Mouse (Mus musculus) liver, postnatal 0 days (tissue): ENCODE measurements around the gene Dlx4. TPM values are rescaled to one million over a fixed set of nuclear protein-coding genes. Genes with fewer than 3 reads are reported as not detected.

Experiments used
- ATAC-seq: fragments of 200-750 bp; cut with Nextera tagmentation; 2 replicates; pipeline ENCODE4 v1.8.0; 2017; ENCODE audit warnings: mild to moderate bottlenecking, moderate library complexity
- DNase-seq: peaks from one replicate; pipeline ENCODE4 v3.0.0-alpha.2; 2016
- H3K27ac ChIP-seq: fragments of 300-500 bp; sonication (generic); 2 replicates; pipeline ENCODE4 v1.5.1; 2014; ENCODE audit warnings: antibody characterized with exemption, moderate library complexity, mild to moderate bottlenecking, low read depth
- H3K27me3 ChIP-seq: fragments of 300-500 bp; sonication (generic); 2 replicates; pipeline ENCODE4 v1.6.1; 2014; ENCODE audit warnings: low read length, control low read depth, mixed read lengths; ENCODE audit not compliant: insufficient read depth
- H3K36me3 ChIP-seq: fragments of 300-500 bp; sonication (generic); replicated peaks from 2 replicates; pipeline ENCODE4 v1.6.1; 2014; ENCODE audit warnings: mild to moderate bottlenecking, control low read depth, low read length, moderate library complexity, mixed read lengths; ENCODE audit not compliant: insufficient read depth
- H3K4me1 ChIP-seq: fragments of 300-500 bp; sonication (generic); 2 replicates; pipeline ENCODE4 v1.6.1; 2014; ENCODE audit warnings: antibody characterized with exemption, mild to moderate bottlenecking, control low read depth; ENCODE audit not compliant: insufficient read depth
- H3K4me2 ChIP-seq: fragments of 300-500 bp; sonication (generic); 2 replicates; pipeline ENCODE4 v1.6.1; 2014; ENCODE audit warnings: low read depth, mild to moderate bottlenecking, low read length, moderate library complexity, mixed read lengths
- H3K4me3 ChIP-seq: fragments of 300-500 bp; sonication (generic); 2 replicates; pipeline ENCODE4 v1.5.1; 2014; ENCODE audit warnings: low read depth, low read length
- H3K9ac ChIP-seq: fragments of 300-500 bp; sonication (generic); replicated peaks from 2 replicates; pipeline ENCODE4 v1.6.1; 2014; ENCODE audit warnings: mild to moderate bottlenecking, moderate library complexity
- H3K9me3 ChIP-seq: fragments of 300-500 bp; sonication (generic); 2 replicates; pipeline ENCODE4 v1.6.1; 2016; ENCODE audit warnings: mild to moderate bottlenecking, control low read depth, low read length, mixed read lengths
- CTCF ChIP-seq: sonication (generic); IDR thresholded peaks from 2 replicates; pipeline ENCODE4 v1.5.1; 2016; ENCODE audit warnings: antibody characterized with exemption, low read depth
- EP300 ChIP-seq: IDR thresholded peaks from 2 replicates; pipeline ENCODE4 v1.6.1; 2016; ENCODE audit warnings: antibody characterized with exemption, low read depth, mild to moderate bottlenecking
- WGBS: fragments of 180-500 bp; shearing (Covaris S2); extraction: QIAGEN DNeasy Blood & Tissue Kit; methylation state at CpG from one replicate; pipeline ENCODE4 v1.1.7; 2014; ENCODE audit not compliant: insufficient replicate concordance; 5-methylcytosine and 5-hydroxymethylcytosine counted together
- polyA plus RNA-seq: library from polyadenylated mRNA; unstranded; fragments of >200 nt; fragmentation: Nextera tagmentation; extraction: Ambion mirVana; gene quantifications from 2 replicates; pipeline ENCODE4 v1.2.1, GENCODE M21; 2015

Gene Dlx4
- polyA plus RNA-seq, 1 experiment from 2014 or later, result 0.08 TPM

DNA sequence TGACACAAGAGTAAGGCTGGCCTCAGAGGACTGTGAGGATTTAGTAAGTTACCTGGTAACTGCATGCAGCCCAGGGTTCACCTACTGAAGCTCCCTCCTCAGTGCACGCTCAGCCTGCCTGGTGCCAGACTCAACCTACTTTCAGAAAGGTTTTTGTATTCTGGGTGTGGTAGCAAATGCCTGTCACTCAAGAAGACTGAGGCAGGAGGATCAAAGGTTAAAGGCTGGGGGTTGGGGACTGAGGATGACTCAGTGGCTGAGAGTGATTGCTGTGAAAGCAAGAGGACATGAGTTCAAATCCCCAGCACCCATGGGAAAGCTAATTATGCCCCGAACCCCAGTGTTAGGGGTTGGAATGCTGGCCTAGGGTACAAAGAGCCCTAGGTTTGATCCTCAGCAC is 9.4 kb upstream of the Dlx4 start:
- ATAC-seq, result no peak
- no peak overlapping the region for H3K4me2 ChIP-seq
- no peak for DNase-seq
- 78% methylated on average over 2 of the region's 2 CpGs for WGBS
- no peak overlapping the region for H3K9ac ChIP-seq
- H3K4me3 ChIP-seq, result no peak overlapping the region
- H3K27me3 ChIP-seq, result peaks cover 21% of the 10 kb centered on the region
- no peaks in the 10 kb centered on the region for H3K9me3 ChIP-seq
- H3K4me1 ChIP-seq, result no peaks in the 10 kb centered on the region
- no peaks in the 10 kb centered on the region for H3K36me3 ChIP-seq
- TF ChIP-seq CTCF (no peak), EP300 (no peak)
- no peak overlapping the region for H3K27ac ChIP-seq

DNA sequence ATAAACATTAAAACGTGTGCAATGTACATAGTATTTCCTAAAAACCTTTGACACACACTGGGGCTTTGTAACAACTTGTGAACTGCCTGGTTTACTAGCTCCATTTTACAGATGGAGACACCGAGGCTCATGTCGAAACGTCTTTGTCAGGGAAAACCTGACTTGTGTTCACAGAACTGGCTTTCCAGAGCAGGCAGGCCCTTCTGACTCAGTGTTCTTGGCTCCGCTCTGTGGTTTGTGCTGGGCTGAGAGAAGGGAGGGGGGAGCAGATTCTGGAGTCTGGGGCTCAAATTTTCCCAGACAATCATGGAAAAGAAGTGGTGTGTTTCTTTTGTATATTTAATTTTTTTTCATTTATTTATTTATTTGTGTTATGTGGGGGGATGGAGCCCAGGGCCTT is 7.6 kb upstream of the Dlx4 start:
- no peak overlapping the region for H3K4me2 ChIP-seq
- no peaks in the 10 kb centered on the region for H3K9me3 ChIP-seq
- no peak overlapping the region for H3K27ac ChIP-seq
- peaks cover 39% of the 10 kb centered on the region for H3K27me3 ChIP-seq
- H3K4me3 ChIP-seq, result no peak overlapping the region
- no peak overlapping the region for H3K9ac ChIP-seq
- no peak for TF ChIP-seq EP300
- TF ChIP-seq CTCF, result no peak
- H3K36me3 ChIP-seq, result no peaks in the 10 kb centered on the region
- H3K4me1 ChIP-seq, result no peaks in the 10 kb centered on the region
- ATAC-seq (no peak), DNase-seq (no peak)
- 68% methylated on average over 5 of the region's 5 CpGs for WGBS

DNA sequence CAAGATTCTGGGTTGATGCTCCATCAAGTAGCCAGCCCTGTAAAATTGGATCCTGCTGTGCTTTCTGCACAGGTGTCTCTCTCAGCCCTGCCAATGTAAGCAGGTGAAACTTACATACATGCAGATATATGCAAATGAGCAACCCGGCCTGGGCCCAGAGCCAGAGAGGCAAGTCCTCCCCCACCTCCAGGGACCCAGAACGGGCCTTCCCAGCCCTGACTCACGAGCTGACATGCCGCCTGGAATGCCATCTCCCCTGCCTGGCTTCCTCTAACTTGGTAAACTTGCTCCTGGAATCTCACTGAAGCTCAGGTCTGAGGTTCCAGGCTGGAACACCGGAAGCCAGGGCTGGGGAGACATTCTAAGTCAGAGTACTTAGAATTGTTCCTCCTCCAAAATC is 7.1 kb upstream of the Dlx4 start:
- H3K4me3 ChIP-seq, result no peak overlapping the region
- peaks cover 44% of the 10 kb centered on the region for H3K27me3 ChIP-seq
- ATAC-seq, result no peak
- H3K4me1 ChIP-seq, result no peaks in the 10 kb centered on the region
- H3K4me2 ChIP-seq, result no peak overlapping the region
- no peaks in the 10 kb centered on the region for H3K9me3 ChIP-seq
- DNase-seq, result no peak
- no peak overlapping the region for H3K9ac ChIP-seq
- no peak overlapping the region for H3K27ac ChIP-seq
- 55% methylated on average over 5 of the region's 5 CpGs for WGBS
- no peak for TF ChIP-seq CTCF
- no peak for TF ChIP-seq EP300
- H3K36me3 ChIP-seq, result no peaks in the 10 kb centered on the region

DNA sequence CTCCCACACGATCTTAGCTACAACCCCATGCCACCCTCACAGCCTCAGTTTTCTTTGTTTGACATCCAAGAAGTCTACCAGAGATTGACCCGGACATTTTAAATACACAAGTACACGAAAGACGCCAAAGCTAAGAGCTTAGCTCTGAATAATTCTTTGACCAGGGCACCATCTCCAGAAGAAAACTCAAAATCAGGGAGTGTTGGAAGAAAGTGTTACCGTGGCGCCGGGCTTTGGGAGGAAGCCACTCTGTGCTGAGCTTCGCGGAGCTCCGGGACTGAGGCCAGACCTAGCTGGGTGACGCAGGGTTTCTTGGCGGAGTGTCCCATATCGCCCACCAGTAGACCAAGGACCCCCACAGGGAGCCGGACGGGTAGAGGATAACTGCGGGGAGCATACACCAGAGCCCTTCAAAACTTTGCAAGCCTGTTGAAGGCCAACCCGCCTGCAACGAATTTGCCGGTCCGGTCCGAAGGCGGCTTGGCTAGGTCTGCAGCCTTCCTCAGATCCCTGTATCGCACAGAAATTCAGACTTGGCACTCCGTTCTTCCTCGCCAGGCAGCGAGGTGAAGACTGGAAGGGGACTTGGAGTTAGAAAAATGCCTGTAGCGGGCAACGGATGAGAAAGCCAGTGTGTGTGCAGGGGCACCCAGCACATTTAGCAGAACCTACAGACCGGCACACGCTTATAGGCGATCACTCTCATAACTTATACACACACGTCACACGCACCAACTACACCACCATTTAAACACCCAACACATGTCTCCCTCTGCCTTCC is 4.4 kb upstream of the Dlx4 start:
- Histone ChIP-seq H3K9ac (no peak overlapping the region), H3K4me1 (peaks cover 6% of the 10 kb centered on the region; the same call in 1 of the 2 replicates), H3K27me3 (peaks cover 70% of the 10 kb centered on the region), H3K4me2 (no peak overlapping the region), H3K27ac (no peak overlapping the region), H3K36me3 (no peaks in the 10 kb centered on the region), H3K9me3 (no peaks in the 10 kb centered on the region), H3K4me3 (no peak overlapping the region)
- DNase-seq (no peak), ATAC-seq (no peak)
- 3% methylated on average over 33 of the region's 33 CpGs for WGBS
- TF ChIP-seq CTCF (no peak), EP300 (no peak)

DNA sequence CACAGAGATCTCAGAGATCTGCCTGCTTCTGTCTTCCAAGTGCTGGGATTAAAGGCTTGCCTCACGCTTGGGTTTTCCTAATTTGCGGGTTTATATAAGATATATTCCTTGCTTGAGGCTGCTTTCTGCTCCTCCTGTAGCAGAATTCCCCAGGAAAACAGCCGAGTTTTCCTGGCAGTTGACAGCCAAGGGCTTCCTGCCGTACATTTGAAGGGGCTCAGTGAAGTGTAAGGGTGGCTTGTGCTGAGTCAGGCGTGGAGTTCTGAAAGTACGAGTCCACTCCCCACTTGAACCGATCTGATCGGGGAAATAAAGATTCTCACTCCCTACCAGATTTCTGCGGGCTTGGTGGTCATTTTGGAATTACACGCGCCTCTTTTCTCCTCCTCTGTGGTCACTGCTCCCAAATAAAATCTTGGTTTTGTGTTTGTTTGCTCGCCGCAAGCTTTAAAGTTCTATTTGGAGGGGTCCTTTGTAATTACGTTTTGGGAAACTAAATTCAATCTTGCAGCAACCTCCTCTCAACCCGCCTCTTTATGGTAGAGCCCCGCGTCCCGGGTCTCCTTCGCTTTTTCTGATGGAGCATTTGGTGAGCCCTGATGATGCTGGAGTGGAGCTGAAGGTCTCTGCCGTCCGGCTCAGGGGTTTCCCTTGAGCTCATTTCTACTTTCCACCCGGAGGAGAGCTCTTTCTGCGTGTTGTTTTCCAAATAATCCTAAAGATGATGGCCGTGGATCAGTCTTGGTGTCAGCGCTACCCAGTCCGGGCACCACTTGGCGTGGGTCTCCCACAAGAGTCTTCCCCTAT is 3.6 kb upstream of the Dlx4 start:
- no peak overlapping the region for H3K27ac ChIP-seq
- WGBS, result 2% methylated on average over 27 of the region's 27 CpGs
- H3K4me2 ChIP-seq, result no peak overlapping the region
- peak; percentile 11 for DNase-seq
- no peaks in the 10 kb centered on the region for H3K36me3 ChIP-seq
- no peak overlapping the region for H3K4me3 ChIP-seq
- no peak overlapping the region for H3K9ac ChIP-seq
- no peak for ATAC-seq
- H3K4me1 ChIP-seq, result peaks cover 10% of the 10 kb centered on the region; the same call in 1 of the 2 replicates
- peaks cover 78% of the 10 kb centered on the region for H3K27me3 ChIP-seq
- no peak for TF ChIP-seq CTCF
- no peak for TF ChIP-seq EP300
- no peaks in the 10 kb centered on the region for H3K9me3 ChIP-seq

DNA sequence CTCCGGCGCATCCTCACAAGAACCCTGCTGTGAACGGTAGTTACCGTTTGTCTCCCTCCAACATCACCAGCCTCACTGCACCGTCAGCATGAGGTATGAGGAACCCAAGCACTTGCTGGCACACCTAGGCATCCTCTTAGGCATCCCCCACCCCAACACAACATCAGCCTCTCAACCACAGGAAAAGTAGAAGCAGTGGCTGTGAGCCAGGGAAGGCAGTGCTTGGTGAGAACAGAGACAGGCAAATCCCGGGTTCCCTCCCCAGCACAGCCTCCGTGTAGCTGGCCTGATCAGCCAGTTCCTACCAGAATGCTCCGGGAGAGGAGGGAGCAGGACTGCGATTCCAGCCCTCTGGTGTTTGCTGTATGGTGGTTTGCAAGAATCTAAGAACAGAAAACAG is 2.7 kb upstream of the Dlx4 start:
- 6% methylated on average over 9 of the region's 9 CpGs for WGBS

More for the DNA sequence above, 2.7 kb upstream of the Dlx4 start:
- Histone ChIP-seq H3K4me3 (no peak overlapping the region), H3K9ac (no peak overlapping the region), H3K9me3 (no peaks in the 10 kb centered on the region), H3K36me3 (no peaks in the 10 kb centered on the region), H3K27ac (no peak overlapping the region), H3K4me1 (peaks cover 10% of the 10 kb centered on the region; the same call in 1 of the 2 replicates), H3K27me3 (peaks cover 87% of the 10 kb centered on the region), H3K4me2 (no peak overlapping the region)
- no peak for ATAC-seq
- TF ChIP-seq EP300 (no peak), CTCF (no peak)
- DNase-seq, result no peak
